Mouse (Mus musculus): Measurements from ENCODE around the gene Ank.

DNA sequence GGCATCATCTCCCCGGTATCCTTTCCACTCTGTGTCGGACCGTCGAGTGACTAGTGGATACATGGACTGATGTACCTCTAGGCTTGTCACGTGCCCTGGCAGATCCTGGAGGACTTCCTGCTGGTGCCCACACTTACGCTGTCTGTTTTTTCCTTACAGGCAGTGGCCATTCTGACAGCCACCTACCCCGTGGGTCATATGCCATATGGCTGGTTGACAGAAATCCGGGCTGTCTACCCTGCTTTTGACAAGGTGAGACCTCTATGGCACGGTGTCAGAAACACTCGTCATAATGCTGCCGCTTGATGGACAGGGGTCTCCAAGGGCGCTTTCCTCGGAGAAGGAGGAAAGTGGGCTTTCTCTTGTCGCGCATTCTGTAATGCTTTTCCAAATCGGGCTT, 100.9 kb downstream of the Ank start:
- TF ChIP-seq CTCF (IDR thresholded peaks at IDR 0.05; ENCODE audit: control insufficient read depth, insufficient read depth, low read length) (no peak), POLR2A (IDR thresholded peaks at IDR 0.05; ENCODE audit: borderline replicate concordance, control insufficient read depth, low read depth, low read length) (no peak)
